Mouse (Mus musculus): ENCODE results near the gene Rbfox2. TPM values are rescaled to one million over a fixed set of nuclear protein-coding genes. Genes with fewer than 3 reads are reported as not detected.

Rbfox2 gene
- total RNA-seq, 1 experiment from 2014 or later, result 2.1 TPM

GRCm38 (mm10) chr15:77243876-77244560 lies 62.8 kb downstream of the Rbfox2 start:
- ATAC-seq (replicated peaks; ENCODE audit: low read depth, poor library complexity, severe bottlenecking), result no peak

- ATAC-seq (replicated peaks; ENCODE audit: low read depth, poor library complexity, severe bottlenecking), result no peak
Observed at GRCm38 (mm10) chr15:77240607-77241006, 66.2 kb downstream of the Rbfox2 start.

- ATAC-seq (replicated peaks; ENCODE audit: low read depth, poor library complexity, severe bottlenecking), result no peak
Observed at GRCm38 (mm10) chr15:77239564-77239963, 67.2 kb downstream of the Rbfox2 start.

GRCm38 (mm10) chr15:77237661-77238060 lies 69.1 kb downstream of the Rbfox2 start:
- no peak for ATAC-seq (replicated peaks; ENCODE audit: low read depth, poor library complexity, severe bottlenecking)

- ATAC-seq (replicated peaks; ENCODE audit: low read depth, poor library complexity, severe bottlenecking), result no peak
Observed at GRCm38 (mm10) chr15:77236055-77236567, 70.7 kb downstream of the Rbfox2 start.

- ATAC-seq (replicated peaks; ENCODE audit: low read depth, poor library complexity, severe bottlenecking), result no peak
Observed at GRCm38 (mm10) chr15:77235551-77235950, 71.3 kb downstream of the Rbfox2 start.

GRCm38 (mm10) chr15:77234296-77234695 lies 72.5 kb downstream of the Rbfox2 start:
- ATAC-seq (replicated peaks; ENCODE audit: low read depth, poor library complexity, severe bottlenecking), result no peak

GRCm38 (mm10) chr15:77230144-77230543 lies 76.7 kb downstream of the Rbfox2 start:
- ATAC-seq (replicated peaks; ENCODE audit: low read depth, poor library complexity, severe bottlenecking), result no peak

- ATAC-seq (replicated peaks; ENCODE audit: low read depth, poor library complexity, severe bottlenecking), result no peak
Observed at GRCm38 (mm10) chr15:77226831-77227354, 79.9 kb downstream of the Rbfox2 start.

GRCm38 (mm10) chr15:77225858-77226257 lies 80.9 kb downstream of the Rbfox2 start:
- ATAC-seq (replicated peaks; ENCODE audit: low read depth, poor library complexity, severe bottlenecking), result no peak

- 0 out of 2 replicates have a peak, but pooled peaks have one; percentile 50 for ATAC-seq (replicated peaks; ENCODE audit: low read depth, poor library complexity, severe bottlenecking)
Observed at GRCm38 (mm10) chr15:77225274-77225673, 81.5 kb downstream of the Rbfox2 start.

GRCm38 (mm10) chr15:77220833-77221232 lies 86.0 kb downstream of the Rbfox2 start:
- no peak for ATAC-seq (replicated peaks; ENCODE audit: low read depth, poor library complexity, severe bottlenecking)

- peak; percentile 42; the same call in 1 of the 2 replicates for ATAC-seq (replicated peaks; ENCODE audit: low read depth, poor library complexity, severe bottlenecking)
Observed at GRCm38 (mm10) chr15:77220137-77220536, 86.7 kb downstream of the Rbfox2 start.

- ATAC-seq (replicated peaks; ENCODE audit: low read depth, poor library complexity, severe bottlenecking), result no peak
Observed at GRCm38 (mm10) chr15:77219571-77219970, 87.2 kb downstream of the Rbfox2 start.

GRCm38 (mm10) chr15:77218007-77218406 lies 88.8 kb downstream of the Rbfox2 start:
- no peak for ATAC-seq (replicated peaks; ENCODE audit: low read depth, poor library complexity, severe bottlenecking)

GRCm38 (mm10) chr15:77217523-77217922 lies 89.3 kb downstream of the Rbfox2 start:
- no peak for ATAC-seq (replicated peaks; ENCODE audit: low read depth, poor library complexity, severe bottlenecking)

- ATAC-seq (replicated peaks; ENCODE audit: low read depth, poor library complexity, severe bottlenecking), result no peak
Observed at GRCm38 (mm10) chr15:77216704-77217103, 90.1 kb downstream of the Rbfox2 start.

GRCm38 (mm10) chr15:77215178-77215800 lies 91.5 kb downstream of the Rbfox2 start:
- no peak for ATAC-seq (replicated peaks; ENCODE audit: low read depth, poor library complexity, severe bottlenecking)

- ATAC-seq (replicated peaks; ENCODE audit: low read depth, poor library complexity, severe bottlenecking), result no peak
Observed at GRCm38 (mm10) chr15:77214410-77215107, 92.2 kb downstream of the Rbfox2 start.

GRCm38 (mm10) chr15:77213829-77214228 lies 93.0 kb downstream of the Rbfox2 start:
- ATAC-seq (replicated peaks; ENCODE audit: low read depth, poor library complexity, severe bottlenecking), result no peak

GRCm38 (mm10) chr15:77212818-77213217 lies 94.0 kb downstream of the Rbfox2 start:
- ATAC-seq (replicated peaks; ENCODE audit: low read depth, poor library complexity, severe bottlenecking), result no peak
